Mouse (Mus musculus): ENCODE measurements around the gene Ndufs4.

DNA sequence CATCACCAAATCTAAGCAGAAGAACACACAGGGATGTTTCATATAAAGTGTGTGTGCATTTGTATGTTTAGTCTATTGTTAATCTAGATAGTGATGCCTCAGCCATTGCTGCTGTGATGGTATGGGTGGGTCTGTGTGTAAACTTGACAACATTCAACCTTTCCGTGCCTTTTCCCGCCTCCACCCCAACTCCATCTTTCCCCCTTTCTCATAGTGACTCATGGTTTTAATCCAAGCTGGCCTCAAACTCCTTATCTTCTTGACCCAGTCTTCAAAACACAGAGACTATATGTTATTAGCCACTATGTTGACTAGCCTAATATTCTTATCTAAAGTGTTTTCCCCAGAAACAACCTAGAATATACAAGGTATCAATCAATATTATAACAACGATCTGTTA, 72.7 kb downstream of the Ndufs4 start:
- TF ChIP-seq TAL1 (IDR thresholded peaks at IDR 0.05; ENCODE audit: low read length) (no peak), GATA1 (IDR thresholded peaks at IDR 0.05; ENCODE audit: low read length) (no peak)

Data from erythroblast, embryonic 14.5 days (primary cell).